Mouse (Mus musculus) embryonic facial prominence, embryonic 11.5 days (tissue): ENCODE measurements around the gene Mob3b. TPM values are rescaled to one million over a fixed set of nuclear protein-coding genes. Genes with fewer than 3 reads are reported as not detected.

Experiments used
- ATAC-seq: fragments of 200-750 bp; cut with Nextera tagmentation; replicated peaks from 2 replicates; pipeline ENCODE4 v1.8.0; 2017; ENCODE audit warnings: low read depth; ENCODE audit not compliant: insufficient number of reproducible peaks, low FRiP score, low TSS enrichment
- DNase-seq: peaks from one replicate; pipeline ENCODE4 v3.0.0-alpha.2; 2015; ENCODE audit warnings: low spot score
- H3K27ac ChIP-seq: fragments of 300-500 bp; sonication (generic); replicated peaks from 2 replicates; pipeline ENCODE4 v1.5.1; 2014; ENCODE audit warnings: mild to moderate bottlenecking, low read depth, low read length, control low read depth
- H3K27me3 ChIP-seq: fragments of 300-500 bp; sonication (generic); 2 replicates; pipeline ENCODE4 v1.6.1; 2014; ENCODE audit warnings: mild to moderate bottlenecking, low read length, moderate library complexity, mixed read lengths; ENCODE audit not compliant: control insufficient read depth, insufficient read depth
- H3K36me3 ChIP-seq: fragments of 300-500 bp; sonication (generic); replicated peaks from 2 replicates; pipeline ENCODE4 v1.6.1; 2014; ENCODE audit warnings: low read depth, mild to moderate bottlenecking, low read length, moderate library complexity, mixed read lengths; ENCODE audit not compliant: control insufficient read depth, insufficient read depth
- H3K4me1 ChIP-seq: fragments of 300-500 bp; sonication (generic); 2 replicates; pipeline ENCODE4 v1.6.1; 2014; ENCODE audit warnings: low read length, mixed read lengths; ENCODE audit not compliant: control insufficient read depth, insufficient read depth
- H3K4me2 ChIP-seq: fragments of 300-500 bp; sonication (generic); 2 replicates; pipeline ENCODE4 v1.6.1; 2014; ENCODE audit warnings: low read depth, mild to moderate bottlenecking, control low read depth, low read length, moderate library complexity
- H3K4me3 ChIP-seq: fragments of 300-500 bp; sonication (generic); 2 replicates; pipeline ENCODE4 v1.5.1; 2014; ENCODE audit warnings: low read depth, low read length, control low read depth
- H3K9ac ChIP-seq: fragments of 300-500 bp; sonication (generic); replicated peaks from 2 replicates; pipeline ENCODE4 v1.6.1; 2014; ENCODE audit warnings: mild to moderate bottlenecking, control low read depth, low read length
- H3K9me3 ChIP-seq: fragments of 300-500 bp; sonication (generic); replicated peaks from 2 replicates; pipeline ENCODE4 v1.6.1; 2016; ENCODE audit warnings: mild to moderate bottlenecking, low read length, inconsistent platforms, mixed read lengths; ENCODE audit not compliant: control insufficient read depth
- WGBS: fragments of 180-500 bp; shearing (Covaris S2); extraction: QIAGEN DNeasy Blood & Tissue Kit; methylation state at CpG from one replicate; pipeline ENCODE4 v1.1.7; 2014; 5-methylcytosine and 5-hydroxymethylcytosine counted together
- polyA plus RNA-seq: library from polyadenylated mRNA; unstranded; fragments of >200 nt; fragmentation: Nextera tagmentation; extraction: Ambion mirVana; gene quantifications from 2 replicates; pipeline ENCODE4 v1.2.1, GENCODE M21; 2014

Gene Mob3b
- polyA plus RNA-seq, 1 experiment from 2014 or later: 11.9 TPM

- ATAC-seq (no peak), DNase-seq (no peak)
- no peak overlapping the region for H3K27ac ChIP-seq
- no peak overlapping the region for H3K4me3 ChIP-seq
- H3K9me3 ChIP-seq: no peaks in the 10 kb centered on the region
- WGBS: 62% methylated on average over 4 of the region's 4 CpGs
- H3K4me2 ChIP-seq: no peak overlapping the region
- H3K27me3 ChIP-seq: no peaks in the 10 kb centered on the region
- peaks cover 3% of the 10 kb centered on the region for H3K4me1 ChIP-seq
- H3K9ac ChIP-seq: no peak overlapping the region
- no peaks in the 10 kb centered on the region for H3K36me3 ChIP-seq
These were observed 91.1 kb downstream of the Mob3b start for GRCm38 (mm10) chr4:35066163-35066562.

GRCm38 (mm10) chr4:35065075-35065838, 92.0 kb downstream of the Mob3b start:
- peaks cover 3% of the 10 kb centered on the region for H3K4me1 ChIP-seq
- 36% methylated on average over 15 of the region's 15 CpGs for WGBS
- no peaks in the 10 kb centered on the region for H3K27me3 ChIP-seq
- H3K36me3 ChIP-seq: no peaks in the 10 kb centered on the region
- no peak overlapping the region for H3K27ac ChIP-seq
- DNase-seq: peak; percentile 21
- no peak overlapping the region for H3K9ac ChIP-seq
- H3K9me3 ChIP-seq: no peaks in the 10 kb centered on the region
- H3K4me3 ChIP-seq: no peak overlapping the region
- peak; percentile 74 for ATAC-seq
- H3K4me2 ChIP-seq: no peak overlapping the region

GRCm38 (mm10) chr4:35063146-35063719, 94.1 kb downstream of the Mob3b start:
- H3K27me3 ChIP-seq: no peaks in the 10 kb centered on the region
- no peak overlapping the region for H3K4me2 ChIP-seq
- H3K9me3 ChIP-seq: no peaks in the 10 kb centered on the region
- ATAC-seq: no peak
- no peaks in the 10 kb centered on the region for H3K36me3 ChIP-seq
- no peak for DNase-seq
- no peak overlapping the region for H3K9ac ChIP-seq
- H3K4me1 ChIP-seq: peaks cover 3% of the 10 kb centered on the region
- H3K4me3 ChIP-seq: no peak overlapping the region
- no peak overlapping the region for H3K27ac ChIP-seq
- 49% methylated on average over 7 of the region's 7 CpGs for WGBS

GRCm38 (mm10) chr4:35060964-35061363, 96.3 kb downstream of the Mob3b start:
- Histone ChIP-seq H3K4me3 (no peak overlapping the region), H3K4me2 (no peak overlapping the region), H3K36me3 (no peaks in the 10 kb centered on the region), H3K9me3 (no peaks in the 10 kb centered on the region), H3K27ac (no peak overlapping the region), H3K4me1 (peaks cover 3% of the 10 kb centered on the region), H3K27me3 (no peaks in the 10 kb centered on the region), H3K9ac (no peak overlapping the region)
- DNase-seq (no peak), ATAC-seq (no peak)
- WGBS: 68% methylated on average over 1 of the region's 1 CpGs

GRCm38 (mm10) chr4:35060401-35060800, 96.9 kb downstream of the Mob3b start:
- Histone ChIP-seq H3K9ac (no peak overlapping the region), H3K4me1 (peaks cover 3% of the 10 kb centered on the region), H3K4me2 (no peak overlapping the region), H3K27me3 (no peaks in the 10 kb centered on the region), H3K4me3 (no peak overlapping the region), H3K9me3 (no peaks in the 10 kb centered on the region), H3K27ac (no peak overlapping the region), H3K36me3 (no peaks in the 10 kb centered on the region)
- no peak for DNase-seq
- ATAC-seq: no peak
- 85% methylated on average over 3 of the region's 3 CpGs for WGBS

- Histone ChIP-seq H3K4me3 (no peak overlapping the region), H3K27ac (no peak overlapping the region), H3K4me2 (no peak overlapping the region), H3K9ac (no peak overlapping the region), H3K36me3 (no peaks in the 10 kb centered on the region), H3K9me3 (no peaks in the 10 kb centered on the region), H3K4me1 (no peaks in the 10 kb centered on the region; the same call in 1 of the 2 replicates), H3K27me3 (no peaks in the 10 kb centered on the region)
- DNase-seq (no peak), ATAC-seq (no peak)
- WGBS: 85% methylated on average over 2 of the region's 2 CpGs
These were observed 102.9 kb downstream of the Mob3b start for GRCm38 (mm10) chr4:35054362-35054761.

- H3K9ac ChIP-seq: no peak overlapping the region
- H3K27me3 ChIP-seq: no peaks in the 10 kb centered on the region
- H3K4me1 ChIP-seq: no peaks in the 10 kb centered on the region; the same call in 1 of the 2 replicates
- no peaks in the 10 kb centered on the region for H3K9me3 ChIP-seq
- ATAC-seq (no peak), DNase-seq (no peak)
- WGBS: 90% methylated on average over 6 of the region's 6 CpGs
- H3K27ac ChIP-seq: no peak overlapping the region
- H3K4me2 ChIP-seq: no peak overlapping the region
- H3K4me3 ChIP-seq: no peak overlapping the region
- no peaks in the 10 kb centered on the region for H3K36me3 ChIP-seq
These were observed 104.9 kb downstream of the Mob3b start for GRCm38 (mm10) chr4:35052174-35052942.

GRCm38 (mm10) chr4:35051152-35051551, 106.1 kb downstream of the Mob3b start:
- DNase-seq (no peak), ATAC-seq (no peak)
- Histone ChIP-seq H3K36me3 (no peaks in the 10 kb centered on the region), H3K9ac (no peak overlapping the region), H3K9me3 (no peaks in the 10 kb centered on the region), H3K4me1 (no peaks in the 10 kb centered on the region; the same call in 1 of the 2 replicates), H3K4me3 (no peak overlapping the region), H3K27me3 (no peaks in the 10 kb centered on the region), H3K4me2 (no peak overlapping the region), H3K27ac (no peak overlapping the region)
- 83% methylated on average over 7 of the region's 7 CpGs for whole genome bisulfite sequencing
